Mouse (Mus musculus) myocyte (in vitro differentiated cells): ENCODE results near the gene Ferd3l.

Experiments
- E2F4 ChIP-seq: IDR thresholded peaks from one replicate; pipeline ENCODE4 v1.6.1; 2011; ENCODE audit warnings: mild to moderate bottlenecking, control low read depth, moderate library complexity; ENCODE audit not compliant: insufficient read depth
- POLR2A ChIP-seq: IDR thresholded peaks from one replicate; pipeline ENCODE4 v1.6.1; 2011; ENCODE audit warnings: low read depth, mild to moderate bottlenecking, control low read depth, moderate library complexity; ENCODE audit not compliant: insufficient read length
- POLR2AphosphoS2 ChIP-seq: IDR thresholded peaks from one replicate; pipeline ENCODE4 v1.6.1; 2011; ENCODE audit warnings: low read depth, control low read depth; ENCODE audit not compliant: insufficient read length
- REST ChIP-seq: IDR thresholded peaks from one replicate; pipeline ENCODE4 v1.6.1; 2011; ENCODE audit warnings: mild to moderate bottlenecking, control low read depth, moderate library complexity; ENCODE audit not compliant: insufficient read depth, insufficient read length

DNA sequence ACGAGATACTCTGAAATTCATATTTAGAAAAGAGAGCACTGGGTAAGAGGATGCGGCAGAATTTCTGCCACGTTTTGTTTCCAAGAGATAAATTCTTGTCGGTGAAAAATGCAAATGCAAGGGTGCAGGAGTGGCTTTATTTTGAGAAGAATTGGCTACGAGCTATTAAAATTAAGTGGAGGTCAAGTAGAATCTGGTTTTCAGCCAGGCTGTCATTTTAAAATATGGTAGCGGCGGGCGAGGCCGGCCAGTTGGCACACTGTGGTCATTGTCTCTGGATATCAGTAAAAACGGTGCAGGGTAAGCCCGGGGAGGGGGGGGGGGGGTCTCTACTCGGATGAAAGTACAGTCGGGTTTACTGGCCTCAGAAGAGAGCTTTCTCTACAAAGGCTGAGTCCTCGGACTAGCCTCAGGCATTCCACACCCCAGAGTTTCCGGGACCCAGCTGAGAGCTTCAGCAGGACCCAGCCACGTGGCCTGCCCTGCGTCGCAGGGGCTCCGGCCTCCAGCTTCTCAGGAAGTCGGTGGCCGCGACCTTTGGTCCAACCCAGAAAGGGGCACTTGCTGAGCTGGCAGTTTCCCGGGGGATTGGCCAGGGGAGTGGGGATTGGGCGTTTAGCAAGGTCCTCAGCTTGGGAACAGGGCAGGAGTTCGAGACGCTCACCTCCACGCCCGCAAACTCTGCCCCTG, 27.5 kb downstream of the Ferd3l start:
- no peak for TF ChIP-seq REST
- TF ChIP-seq POLR2A: no peak
- no peak for TF ChIP-seq POLR2AphosphoS2
- TF ChIP-seq E2F4: no peak
